Mouse (Mus musculus) testis, adult 2 months (tissue): ENCODE measurements around the gene Gnb2.

ENCODE experiments used
- CTCF ChIP-seq: fragments of 200-500 bp; IDR thresholded peaks from 2 replicates; pipeline ENCODE4 v1.5.1; 2012; ENCODE audit warnings: low read depth, mild to moderate bottlenecking, inconsistent platforms, low read length, moderate library complexity; ENCODE audit not compliant: control insufficient read depth, insufficient read depth, insufficient replicate concordance
- POLR2A ChIP-seq: fragments of 200-500 bp; IDR thresholded peaks from 2 replicates; pipeline ENCODE4 v1.6.1; 2012; ENCODE audit warnings: low read depth, mild to moderate bottlenecking, inconsistent platforms, low read length, moderate library complexity; ENCODE audit not compliant: control insufficient read depth

GRCm38 (mm10) chr5:137526192-137526936 lies 6.9 kb downstream of the Gnb2 start:
- TF ChIP-seq CTCF (no peak), POLR2A (no peak)
